Mouse (Mus musculus): Measurements from ENCODE around the gene Slc26a11.

DNA sequence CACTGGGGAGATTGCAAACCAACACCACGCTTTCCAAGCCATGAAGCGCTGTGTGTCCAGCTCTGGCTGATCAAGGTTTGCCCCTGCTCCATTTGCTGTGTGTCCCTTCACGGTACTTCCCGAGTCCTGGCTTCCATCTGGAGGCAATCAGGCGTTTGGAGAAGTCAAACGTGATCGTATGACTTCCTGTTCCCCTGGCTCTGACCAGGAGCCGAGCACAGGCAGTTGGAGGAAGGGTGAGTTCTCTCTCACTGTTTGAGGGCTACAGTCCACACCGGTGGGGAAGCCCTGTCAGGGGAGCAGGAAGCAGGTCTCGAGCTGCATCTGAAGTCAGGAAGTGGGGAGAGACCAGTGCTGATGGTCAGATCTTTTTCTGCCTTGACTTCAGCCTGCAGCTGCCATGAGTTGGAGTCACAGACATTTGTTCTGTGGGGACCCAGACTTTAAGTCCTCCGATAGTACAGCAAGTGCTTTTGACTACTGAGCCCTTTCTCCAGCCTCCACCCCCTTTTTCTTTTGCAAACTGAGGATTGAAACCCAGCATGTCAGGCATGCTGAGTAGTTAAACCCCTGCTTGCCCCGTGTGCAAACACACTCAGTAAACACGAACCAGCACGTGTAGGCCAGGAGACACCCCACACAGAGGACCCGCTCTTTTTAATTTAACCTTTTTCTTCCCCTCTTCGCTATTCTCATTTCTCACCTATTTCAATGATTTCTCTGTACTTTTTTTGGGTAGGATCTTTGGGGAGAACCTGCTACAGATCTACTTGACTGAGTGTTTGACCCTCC, 64.2 kb downstream of the Slc26a11 start:
- TF ChIP-seq NRF1 (IDR thresholded peaks at IDR 0.05; ENCODE audit: low read depth, low read length) (no peak), EP300 (IDR thresholded peaks at IDR 0.05; ENCODE audit: low read length) (no peak), POLR2A (IDR thresholded peaks at IDR 0.05; ENCODE audit: low read depth, low read length) (no peak), MYC (IDR thresholded peaks at IDR 0.05; ENCODE audit: low read depth, low read length) (no peak), POLR2AphosphoS2 (IDR thresholded peaks at IDR 0.05; ENCODE audit: low read depth, low read length) (no peak), CTCF (conservative IDR thresholded peaks at IDR 0.05 in 1 of 2, IDR thresholded peaks at IDR 0.05 in 1 of 2; ENCODE audit: low read depth in 2 of 2, low read length in 2 of 2) (no peak), MAFK (IDR thresholded peaks at IDR 0.05; ENCODE audit: insufficient replicate concordance, low read length) (no peak), CHD1 (IDR thresholded peaks at IDR 0.05; ENCODE audit: low read depth, low read length) (no peak), ZKSCAN1 (IDR thresholded peaks at IDR 0.05; ENCODE audit: borderline replicate concordance, low read depth, low read length) (no peak), RAD21 (IDR thresholded peaks at IDR 0.05; ENCODE audit: low read depth, low read length) (no peak), ZNF384 (IDR thresholded peaks at IDR 0.05; ENCODE audit: low read depth, low read length) (no peak), KAT2A (IDR thresholded peaks at IDR 0.05; ENCODE audit: insufficient replicate concordance, low read length) (no peak)

Data from CH12.LX (cell line).